Mouse (Mus musculus) forebrain, embryonic 15.5 days (tissue): ENCODE measurements around the gene Gm15293. TPM values are rescaled to one million over a fixed set of nuclear protein-coding genes. Genes with fewer than 3 reads are reported as not detected.
"Not testable (repeated sequence)": the region's sequence is repeated elsewhere in the genome, so short reads cannot be mapped to it uniquely, and the experiment has no call there.

Experiments
- ATAC-seq: fragments of 200-750 bp; cut with Nextera tagmentation; replicated peaks from 2 replicates; pipeline ENCODE4 v1.8.0; 2017; ENCODE audit warnings: mild to moderate bottlenecking, moderate TSS enrichment, moderate library complexity
- H3K27ac ChIP-seq: fragments of 300-500 bp; sonication (generic); replicated peaks from 2 replicates; pipeline ENCODE4 v1.5.1; 2015; ENCODE audit warnings: mild to moderate bottlenecking, inconsistent platforms
- H3K27me3 ChIP-seq: fragments of 300-500 bp; sonication (generic); 2 replicates; pipeline ENCODE4 v1.6.1; 2015; ENCODE audit warnings: inconsistent platforms
- H3K36me3 ChIP-seq: fragments of 300-500 bp; sonication (generic); 2 replicates; pipeline ENCODE4 v1.6.1; 2015; ENCODE audit warnings: mild to moderate bottlenecking, inconsistent platforms
- H3K4me1 ChIP-seq: fragments of 300-500 bp; sonication (generic); 2 replicates; pipeline ENCODE4 v1.6.1; 2015; ENCODE audit warnings: inconsistent platforms
- H3K4me2 ChIP-seq: fragments of 300-500 bp; sonication (generic); replicated peaks from 2 replicates; pipeline ENCODE4 v1.6.1; 2015; ENCODE audit warnings: mild to moderate bottlenecking, inconsistent platforms
- H3K4me3 ChIP-seq: fragments of 300-500 bp; sonication (generic); 2 replicates; pipeline ENCODE4 v1.5.1; 2015; ENCODE audit warnings: mild to moderate bottlenecking, inconsistent platforms
- H3K9ac ChIP-seq: fragments of 300-500 bp; sonication (generic); replicated peaks from 2 replicates; pipeline ENCODE4 v1.6.1; 2015; ENCODE audit warnings: mild to moderate bottlenecking, inconsistent platforms
- H3K9me3 ChIP-seq: fragments of 300-500 bp; sonication (generic); 2 replicates; pipeline ENCODE4 v1.6.1; 2016; ENCODE audit warnings: inconsistent platforms
- WGBS: fragments of 180-500 bp; shearing (Covaris S2); methylation state at CpG from one replicate; pipeline ENCODE4 v1.1.7; 2015; ENCODE audit warnings: mixed read lengths; 5-methylcytosine and 5-hydroxymethylcytosine counted together
- polyA plus RNA-seq: library from polyadenylated mRNA; unstranded; fragments of >200 nt; fragmentation: Nextera tagmentation; extraction: Ambion mirVana; gene quantifications from 2 replicates; pipeline ENCODE4 v1.2.1, GENCODE M21; 2015

Gene Gm15293
- not detected in 2 replicates for polyA plus RNA-seq

DNA sequence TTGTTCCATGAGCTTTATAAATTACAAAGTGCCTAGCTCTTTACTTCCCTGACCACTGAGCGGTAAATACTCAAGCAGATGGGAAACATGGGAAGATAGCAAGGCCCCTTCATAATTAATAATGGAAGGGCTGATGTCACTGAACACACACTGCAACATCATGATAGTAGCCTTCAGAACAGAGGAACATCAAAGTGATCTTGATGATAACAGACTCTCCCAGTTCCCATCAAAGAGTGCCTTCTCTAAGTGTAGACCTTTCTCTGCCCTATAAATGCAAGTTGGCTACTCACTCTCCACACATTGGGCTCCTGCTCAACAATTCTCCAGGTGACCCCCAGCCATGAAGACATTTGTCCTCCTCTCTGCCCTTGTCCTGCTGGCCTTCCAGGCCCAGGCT is at the start of gene Gm15293:
TSS of gene Gm15293 (plus strand) at position 301 of the 400 bp plus-strand sequence.
- H3K4me1 ChIP-seq, H3K4me3 ChIP-seq, H3K27ac ChIP-seq, H3K27me3 ChIP-seq, ATAC-seq, H3K9ac ChIP-seq, H3K4me2 ChIP-seq, H3K36me3 ChIP-seq, H3K9me3 ChIP-seq: not testable (repeated sequence)
- no CpG with 5 or more reads among the region's 1 CpGs for WGBS

DNA sequence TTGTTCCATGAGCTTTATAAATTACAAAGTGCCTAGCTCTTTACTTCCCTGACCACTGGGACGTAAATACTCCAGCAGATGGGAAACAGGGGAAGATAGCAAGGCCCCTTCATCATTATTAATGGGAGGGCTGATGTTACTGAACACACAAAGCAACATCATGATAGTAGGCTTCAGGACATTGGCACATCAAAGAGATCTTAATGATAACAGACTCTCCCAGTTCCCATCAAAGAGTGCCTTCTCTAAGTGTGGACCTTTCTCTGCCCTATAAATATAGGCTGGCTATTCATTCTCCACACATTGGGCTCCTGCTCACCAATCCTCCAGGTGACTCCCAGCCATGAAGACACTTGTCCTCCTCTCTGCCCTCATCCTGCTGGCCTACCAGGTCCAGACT is 39.4 kb upstream of the Gm15293 start, which contains the start of gene Defa22:
TSS of gene Defa22 (plus strand) at position 301 of the 400 bp plus-strand sequence.
- H3K27me3 ChIP-seq, H3K27ac ChIP-seq, ATAC-seq, H3K4me1 ChIP-seq, H3K9me3 ChIP-seq, H3K4me3 ChIP-seq, H3K36me3 ChIP-seq, H3K9ac ChIP-seq, H3K4me2 ChIP-seq: not testable (repeated sequence)
- WGBS: no CpG with 5 or more reads among the region's 1 CpGs

- not testable (repeated sequence) for H3K4me3 ChIP-seq, ATAC-seq, H3K27me3 ChIP-seq, H3K36me3 ChIP-seq, H3K4me1 ChIP-seq, H3K27ac ChIP-seq, H3K4me2 ChIP-seq, H3K9me3 ChIP-seq, H3K9ac ChIP-seq
- WGBS: no CpG with 5 or more reads among the region's 1 CpGs
These were observed 10.0 kb upstream of the Gm15293 start, which contains the start of gene Defa31 for GRCm38 (mm10) chr8:21191314-21191713. Gene Defa31 (plus strand): TSS chr8:21191614.

Other genes with a start within 250 kb of the Gm15293 start
- gene Defa21, start 176.0 kb upstream of the Gm15293 start, polyA plus RNA-seq: not detected in 2 replicates
- gene Defa23, start 146.5 kb upstream of the Gm15293 start, polyA plus RNA-seq: not detected in 2 replicates
- gene Defa35, start 136.5 kb upstream of the Gm15293 start, polyA plus RNA-seq: not detected in 2 replicates
- not detected in 2 replicates for gene Defa25, start 117.1 kb upstream of the Gm15293 start, polyA plus RNA-seq
- gene Gm14851, start 105.5 kb upstream of the Gm15293 start, polyA plus RNA-seq: not detected in 2 replicates
- gene Defa30, start 66.9 kb upstream of the Gm15293 start, polyA plus RNA-seq: not detected in 2 replicates
- gene Defa22, start 39.3 kb upstream of the Gm15293 start, polyA plus RNA-seq: not detected in 2 replicates
- gene Defa31, start 9.9 kb upstream of the Gm15293 start, polyA plus RNA-seq: not detected in 2 replicates
- gene Gm15292, start 48.2 kb downstream of the Gm15293 start, polyA plus RNA-seq: not detected in 2 replicates
- not detected in 2 replicates for gene Defa27, start 114.0 kb downstream of the Gm15293 start, polyA plus RNA-seq
- gene Defa29, start 125.5 kb downstream of the Gm15293 start, polyA plus RNA-seq: not detected in 2 replicates
- not detected in 2 replicates for gene Defa2, start 177.0 kb downstream of the Gm15293 start, polyA plus RNA-seq
- gene Defa33, start 190.2 kb downstream of the Gm15293 start, polyA plus RNA-seq: not detected in 2 replicates
- not detected in 2 replicates for gene Defa36, start 225.8 kb downstream of the Gm15293 start, polyA plus RNA-seq